Mouse (Mus musculus): ENCODE data around the gene Morn5.

The Morn5 gene

GRCm38 (mm10) chr2:36071660-36072305, 22.5 kb downstream of the Morn5 start:
- no peak for DNase-seq (ENCODE audit: low spot score)

GRCm38 (mm10) chr2:36073781-36074180, 24.5 kb downstream of the Morn5 start:
- DNase-seq (ENCODE audit: low spot score): no peak

DNA sequence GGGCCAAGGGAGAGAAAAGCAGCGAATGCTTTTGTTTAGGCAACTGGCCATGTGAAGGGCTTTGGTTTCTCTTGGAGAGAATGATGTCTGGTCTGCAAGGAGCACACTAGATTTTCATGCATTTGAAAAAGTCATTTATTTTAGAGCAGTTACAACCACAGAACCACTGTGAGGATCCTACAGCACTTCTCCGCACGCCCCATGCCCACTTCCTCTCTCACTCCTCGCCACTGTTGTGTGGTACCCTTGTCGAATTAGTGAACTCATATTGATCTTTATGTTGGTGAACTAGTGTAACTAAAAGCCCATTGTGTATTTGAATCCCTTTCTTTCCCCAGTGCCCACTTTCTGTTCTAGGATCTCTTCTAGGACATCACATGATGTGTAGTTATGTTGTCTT, 26.0 kb downstream of the Morn5 start:
- DNase-seq (ENCODE audit: low spot score): no peak

GRCm38 (mm10) chr2:36077160-36077761, 28.0 kb downstream of the Morn5 start:
- DNase-seq (ENCODE audit: low spot score): no peak

- no peak for DNase-seq (ENCODE audit: low spot score)
Measured at GRCm38 (mm10) chr2:36081446-36081845, 32.2 kb downstream of the Morn5 start.

- DNase-seq (ENCODE audit: low spot score): no peak
Measured at GRCm38 (mm10) chr2:36082802-36083580, 33.7 kb downstream of the Morn5 start.

DNA sequence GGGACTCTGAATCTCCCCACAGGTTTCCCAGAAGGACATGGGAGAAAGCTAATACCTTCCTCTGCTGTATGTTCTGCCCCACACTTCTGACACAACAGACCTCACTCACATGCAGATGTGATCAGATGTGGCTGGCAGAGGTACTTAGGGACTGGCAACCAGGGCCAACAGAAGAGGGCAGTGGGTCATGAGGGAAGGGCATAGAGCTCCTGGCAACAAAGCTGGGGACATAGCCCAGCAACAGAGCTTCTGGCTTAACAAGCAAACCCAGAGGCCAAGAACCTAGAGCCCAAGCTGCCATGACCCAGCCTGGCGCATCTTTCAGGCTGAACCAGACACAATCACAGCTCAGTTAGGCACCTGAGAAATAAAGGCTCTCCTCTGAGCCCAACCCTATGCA, 35.8 kb downstream of the Morn5 start:
- DNase-seq (ENCODE audit: low spot score): no peak

DNA sequence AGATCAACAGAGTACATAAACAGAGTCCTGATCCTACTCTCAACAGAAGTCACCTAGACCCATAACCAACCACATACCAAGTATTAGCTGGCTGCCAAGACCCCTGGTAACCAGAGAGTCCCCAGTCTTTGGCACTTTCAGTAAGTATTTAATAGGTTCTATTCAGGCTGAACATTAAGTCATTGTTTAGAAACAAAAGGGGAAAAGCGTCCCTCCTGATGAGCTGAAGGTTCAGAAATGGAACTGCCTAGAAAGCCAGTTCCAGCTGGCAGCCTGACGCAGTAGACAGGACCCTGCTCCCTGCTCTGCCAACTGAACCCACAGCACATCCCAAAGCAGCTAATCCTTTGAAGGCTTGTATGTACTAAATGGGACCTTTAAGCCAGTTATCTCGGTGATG, 39.9 kb downstream of the Morn5 start:
- no peak for DNase-seq (ENCODE audit: low spot score)

GRCm38 (mm10) chr2:36090853-36091741, 41.8 kb downstream of the Morn5 start:
- DNase-seq (ENCODE audit: low spot score): peak; percentile 61

GRCm38 (mm10) chr2:36092748-36093147, 43.5 kb downstream of the Morn5 start:
- no peak for DNase-seq (ENCODE audit: low spot score)

- DNase-seq (ENCODE audit: low spot score): no peak
Measured at GRCm38 (mm10) chr2:36093301-36093700, 44.0 kb downstream of the Morn5 start.

DNA sequence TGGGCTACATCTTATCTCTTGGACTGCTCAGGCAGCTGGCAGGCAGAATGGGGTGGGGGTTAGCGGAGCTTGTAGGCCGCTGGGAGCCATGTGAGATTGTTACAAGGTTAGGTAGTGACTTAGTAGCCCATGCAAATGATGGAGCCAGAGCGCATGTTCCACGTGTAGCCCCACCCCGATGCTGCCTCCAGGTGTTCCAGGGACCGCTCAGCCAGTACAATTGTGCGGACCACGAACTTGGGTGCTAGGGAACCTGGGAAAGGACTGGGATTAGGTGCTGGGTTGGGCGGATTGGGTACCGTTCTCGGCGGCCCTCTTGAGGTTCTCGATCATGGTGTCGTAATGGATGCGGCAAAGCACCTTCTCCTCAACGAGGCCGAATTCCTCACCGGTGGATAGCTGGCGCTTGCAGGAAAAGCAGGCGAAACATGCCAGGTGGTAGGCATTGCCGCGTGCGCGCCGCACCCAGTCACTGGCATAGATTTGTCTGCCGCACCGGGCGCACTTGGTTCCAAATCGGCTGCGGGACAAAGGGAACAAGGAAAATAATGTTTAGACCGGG, 44.7 kb downstream of the Morn5 start:
- DNase-seq (ENCODE audit: low spot score): no peak

GRCm38 (mm10) chr2:36097129-36097815, 48.0 kb downstream of the Morn5 start:
- DNase-seq (ENCODE audit: low spot score): no peak

DNA sequence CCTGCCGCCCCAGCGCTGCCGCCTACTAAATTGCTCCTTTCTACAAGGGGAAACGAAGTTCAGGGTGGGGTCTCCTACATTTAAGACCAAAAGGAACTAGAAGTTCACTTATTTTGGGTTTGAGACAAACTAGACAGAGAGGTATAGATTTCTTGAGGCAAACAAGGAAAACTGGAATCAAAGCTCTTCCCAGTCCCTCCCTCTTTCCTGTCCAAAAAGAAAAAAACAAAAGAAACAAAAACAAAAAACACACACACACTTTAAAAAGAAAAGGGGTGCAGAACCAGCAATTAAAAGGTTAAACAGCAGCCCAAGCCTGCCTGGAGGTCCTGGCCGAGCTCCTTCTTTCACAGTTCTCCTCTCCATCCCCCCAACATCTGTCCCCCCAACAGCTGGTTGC, 48.8 kb downstream of the Morn5 start:
- DNase-seq (ENCODE audit: low spot score): no peak

DNA sequence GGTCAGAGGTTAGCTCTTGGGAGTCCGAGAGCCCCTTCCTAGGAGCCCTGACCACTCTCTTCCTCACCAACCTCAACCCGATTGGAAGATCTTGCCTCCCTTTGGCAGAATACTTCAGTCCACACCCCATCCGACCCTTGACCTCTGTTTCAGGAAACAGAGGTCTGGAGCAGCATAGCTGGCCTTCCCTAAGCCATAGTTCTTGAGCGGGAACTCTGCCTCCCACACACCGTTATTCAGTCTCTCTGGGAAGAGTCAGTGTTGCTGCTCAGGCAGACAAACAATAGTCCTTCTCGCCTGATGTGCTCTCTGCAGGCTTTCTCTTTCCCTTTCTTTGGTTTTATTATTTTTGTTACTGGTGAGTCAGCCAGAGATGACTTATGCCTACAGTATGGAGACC, 50.5 kb downstream of the Morn5 start:
- DNase-seq (ENCODE audit: low spot score): no peak

DNA sequence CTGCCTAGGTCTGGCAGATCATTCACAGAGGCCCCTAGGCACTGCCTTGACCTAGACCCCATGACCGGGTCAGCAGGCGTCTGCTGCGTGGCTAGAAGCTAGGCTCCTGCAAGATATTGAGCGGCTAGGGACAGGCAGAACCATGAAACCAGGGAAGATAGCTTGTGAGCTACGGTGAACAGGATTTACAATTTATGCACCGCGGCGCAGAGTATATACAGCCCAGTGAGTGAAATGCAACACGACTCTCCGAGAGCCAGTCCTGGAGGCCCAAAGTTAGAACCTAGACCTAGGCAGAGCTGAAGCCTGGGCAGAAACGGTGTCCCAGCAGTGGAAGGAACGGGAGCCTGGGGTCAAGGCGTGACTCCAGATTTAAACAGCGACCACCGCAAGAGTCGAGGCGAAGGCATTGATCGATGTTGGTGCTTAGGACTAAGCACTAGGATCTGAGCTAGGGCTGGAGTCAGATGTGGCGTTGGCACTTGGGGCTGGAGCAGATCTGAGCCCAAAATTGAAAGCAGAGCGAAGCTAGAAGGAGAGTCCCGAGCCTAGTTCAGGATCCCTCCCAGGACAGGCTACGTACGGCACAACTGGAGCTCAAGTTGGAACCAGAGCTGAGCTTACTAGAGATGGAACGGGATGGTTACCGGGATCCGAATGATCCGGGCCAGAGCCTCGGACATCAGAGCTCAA, 52.8 kb downstream of the Morn5 start:
- no peak for DNase-seq (ENCODE audit: low spot score)

DNA sequence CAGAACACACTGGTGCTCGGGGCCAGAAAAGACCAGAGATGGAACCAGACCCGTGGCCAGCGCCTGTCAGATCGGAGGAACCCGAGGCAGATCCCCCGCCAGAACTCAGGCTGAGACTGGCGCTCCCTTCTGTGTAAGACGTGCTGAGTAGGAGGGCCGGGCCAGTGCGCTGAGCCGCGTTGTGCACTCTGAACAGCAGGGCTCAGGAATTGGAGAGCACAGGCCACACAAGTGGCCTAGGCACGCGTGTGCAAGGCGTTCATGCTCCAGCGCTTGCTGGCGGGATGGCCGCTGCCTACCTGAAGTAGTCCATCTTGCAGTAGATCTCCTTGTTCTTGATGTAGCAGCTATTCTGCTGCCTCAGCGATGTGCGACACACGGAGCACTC, 53.3 kb downstream of the Morn5 start:
- peak; percentile 18 for DNase-seq (ENCODE audit: low spot score)

GRCm38 (mm10) chr2:36103069-36103554, 53.9 kb downstream of the Morn5 start:
- DNase-seq (ENCODE audit: low spot score): peak; percentile 10

GRCm38 (mm10) chr2:36103555-36104367, 54.5 kb downstream of the Morn5 start:
- peak; percentile 18 for DNase-seq (ENCODE audit: low spot score)

All from ovary, postnatal 36 days (tissue).